In genomic region chr7:84408282-84408681, GRCm38 (mm10) we compare ENCODE assay signal across 12 mouse cellular contexts. TPM values are rescaled to one million over a fixed set of nuclear protein-coding genes. Genes with fewer than 3 reads are reported as not detected.
DNase-seq lines count a peak whose midpoint lies in the region; ATAC-seq and TF ChIP-seq lines count a peak whose summit lies in the region.
"Had no signal": no experiment of that assay in that cellular context is flagged by ENCODE, and none has a peak within 500 bp of the region (broad histone marks: within the 10 kb centered on the region; RNA-seq: fewer than 3 reads in every experiment).

No protein-coding gene starts in this region.

- H3K36me3 ChIP-seq in kidney, postnatal 0 days (ENCODE audit: insufficient read depth, low read length), result no peaks in the 10 kb centered on the region
- H3K36me3 ChIP-seq in forebrain, embryonic 11.5 days (ENCODE audit: control insufficient read depth, insufficient read depth, low read length), result no peaks in the 10 kb centered on the region
- H3K36me3 ChIP-seq in hindbrain, embryonic 16.5 days (ENCODE audit: control insufficient read depth, insufficient read depth, low read length), result no peaks in the 10 kb centered on the region
- no peaks in the 10 kb centered on the region; the same call in 1 of the 2 replicates for H3K36me3 ChIP-seq in neural tube, embryonic 12.5 days
- H3K36me3 ChIP-seq: heart, embryonic 15.5 days; liver, embryonic 13.5 days had no signal

- no peak overlapping the region for H3K4me3 ChIP-seq in kidney, postnatal 0 days (replicated peaks; ENCODE audit: low read depth, low read length)
- H3K4me3 ChIP-seq in forebrain, embryonic 11.5 days (ENCODE audit: low read depth, low read length), result no peak overlapping the region; the same call in 1 of the 2 replicates
- H3K4me3 ChIP-seq in hindbrain, embryonic 16.5 days (ENCODE audit: low read length), result peak overlapping the region; percentile 77
- no peak overlapping the region for H3K4me3 ChIP-seq in neural tube, embryonic 12.5 days
- H3K4me3 ChIP-seq: liver, embryonic 13.5 days; megakaryocyte, embryonic 14.5 days had no signal

- no peaks in the 10 kb centered on the region for H3K9me3 ChIP-seq in kidney, postnatal 0 days (replicated peaks; ENCODE audit: low read length)
- no peaks in the 10 kb centered on the region for H3K9me3 ChIP-seq in forebrain, embryonic 11.5 days (ENCODE audit: control insufficient read depth, low read length)
- no peaks in the 10 kb centered on the region for H3K9me3 ChIP-seq in hindbrain, embryonic 16.5 days (ENCODE audit: control insufficient read depth, low read length)
- no peaks in the 10 kb centered on the region for H3K9me3 ChIP-seq in neural tube, embryonic 12.5 days
- H3K9me3 ChIP-seq: heart, embryonic 15.5 days; liver, embryonic 13.5 days had no signal

- no peak for DNase-seq in kidney, postnatal 0 days (ENCODE audit: low spot score)
- DNase-seq in kidney, postnatal 36 days, result no peak
- DNase-seq in forebrain, embryonic 11.5 days (ENCODE audit: low spot score), result no peak
- no peak for DNase-seq in adrenal gland, adult 18-20 months (ENCODE audit: low spot score in 2 of 2)
- no peak for DNase-seq in gastrocnemius, postnatal 14 days
- no peak for DNase-seq in spleen, postnatal 4 days (ENCODE audit: low spot score in 2 of 2)
- DNase-seq: adrenal gland, adult 2 months; liver, embryonic 13.5 days had no signal

- no peak for ATAC-seq in kidney, postnatal 0 days (replicated peaks; ENCODE audit: low FRiP score, low read depth)
- ATAC-seq in forebrain, embryonic 11.5 days (replicated peaks; ENCODE audit: low FRiP score), result no peak
- ATAC-seq in hindbrain, embryonic 16.5 days, result no peak
- no peak for ATAC-seq in neural tube, embryonic 12.5 days (ENCODE audit: low FRiP score, low read depth)

- intact Hi-C loops in gastrocnemius, postnatal 14 days (cut with DNase I; ENCODE audit: low total_unique reads), result no loop called here

- no peak overlapping the region for H3K9ac ChIP-seq in kidney, postnatal 0 days (ENCODE audit: low read depth, low read length)
- H3K9ac ChIP-seq in forebrain, embryonic 11.5 days (ENCODE audit: low read length), result 0 out of 2 replicates have a peak overlapping the region, but pooled peaks have one; percentile 3
- peak overlapping the region; percentile 12; the same call in 1 of the 2 replicates for H3K9ac ChIP-seq in hindbrain, embryonic 16.5 days (ENCODE audit: low read depth, low read length)
- no peak overlapping the region; the same call in 1 of the 2 replicates for H3K9ac ChIP-seq in neural tube, embryonic 12.5 days
- H3K9ac ChIP-seq: heart, embryonic 15.5 days; liver, embryonic 13.5 days had no signal

- H3K4me2 ChIP-seq in kidney, postnatal 0 days (ENCODE audit: low read length), result peak overlapping the region; percentile 90; the same call in 1 of the 2 replicates
- peak overlapping the region; percentile 78 for H3K4me2 ChIP-seq in forebrain, embryonic 11.5 days (ENCODE audit: low read depth, low read length, severe bottlenecking)
- H3K4me2 ChIP-seq in hindbrain, embryonic 16.5 days (ENCODE audit: low read length), result peak overlapping the region; percentile 56
- H3K4me2 ChIP-seq in neural tube, embryonic 12.5 days (replicated peaks), result peak overlapping the region; percentile 75
- H3K4me2 ChIP-seq: liver, embryonic 13.5 days had no signal

- no peak overlapping the region for H3K27ac ChIP-seq in kidney, postnatal 0 days
- H3K27ac ChIP-seq in forebrain, embryonic 11.5 days (ENCODE audit: low read depth, low read length), result no peak overlapping the region
- H3K27ac ChIP-seq in hindbrain, embryonic 16.5 days (ENCODE audit: low read depth, low read length), result no peak overlapping the region
- H3K27ac ChIP-seq in neural tube, embryonic 12.5 days, result no peak overlapping the region
- H3K27ac ChIP-seq: heart, embryonic 15.5 days; liver, embryonic 13.5 days had no signal

- WGBS in kidney, postnatal 0 days, result 67% methylated on average over 5 of the region's 5 CpGs
- WGBS in forebrain, embryonic 11.5 days, result 83% methylated on average over 5 of the region's 5 CpGs
- WGBS in hindbrain, embryonic 16.5 days, result 62% methylated on average over 5 of the region's 5 CpGs
- 85% methylated on average over 5 of the region's 5 CpGs for WGBS in neural tube, embryonic 12.5 days

- H3K27me3 ChIP-seq in kidney, postnatal 0 days (ENCODE audit: insufficient read depth, low read length), result no peaks in the 10 kb centered on the region
- no peaks in the 10 kb centered on the region for H3K27me3 ChIP-seq in forebrain, embryonic 11.5 days (ENCODE audit: control insufficient read depth, insufficient read depth, low read length)
- no peaks in the 10 kb centered on the region for H3K27me3 ChIP-seq in hindbrain, embryonic 16.5 days (replicated peaks; ENCODE audit: control insufficient read depth, insufficient read depth, low read length)
- no peaks in the 10 kb centered on the region for H3K27me3 ChIP-seq in neural tube, embryonic 12.5 days (replicated peaks)

- no peak for TF ChIP-seq CTCF in kidney, postnatal 0 days (IDR thresholded peaks at IDR 0.05; ENCODE audit: low read depth)

- H3K4me1 ChIP-seq in kidney, postnatal 0 days (replicated peaks; ENCODE audit: insufficient read depth, low read length), result peaks cover 8% of the 10 kb centered on the region; the same call in 1 of the 2 replicates
- peaks cover 4% of the 10 kb centered on the region; the same call in 1 of the 2 replicates for H3K4me1 ChIP-seq in forebrain, embryonic 11.5 days (replicated peaks; ENCODE audit: control insufficient read depth, insufficient read depth, low read length)
- H3K4me1 ChIP-seq in hindbrain, embryonic 16.5 days (ENCODE audit: control insufficient read depth, insufficient read depth, low read depth, low read length), result peaks cover 29% of the 10 kb centered on the region
- peaks cover 38% of the 10 kb centered on the region for H3K4me1 ChIP-seq in neural tube, embryonic 12.5 days
- H3K4me1 ChIP-seq: liver, embryonic 13.5 days had no signal

RNA-seq across cellular contexts. Expression of gene Arnt2, which starts 1.7 kb away (rescaled TPM):
- polyA plus RNA-seq in kidney, postnatal 0 days (2015; fragmentation: Nextera tagmentation; extraction: Ambion mirVana), result 8.3 and 8.4 TPM in 2 replicates
- 40.9 and 43.0 TPM in 2 replicates for polyA plus RNA-seq in forebrain, embryonic 11.5 days (2014; fragmentation: Nextera tagmentation; extraction: Ambion mirVana)
- polyA plus RNA-seq in hindbrain, embryonic 16.5 days (2015; fragmentation: Nextera tagmentation; extraction: Ambion mirVana), result 53.8 and 72.4 TPM in 2 replicates
- polyA plus RNA-seq in neural tube, embryonic 12.5 days (2016; fragmentation: Nextera tagmentation; extraction: Ambion mirVana), result 42.9 and 49.8 TPM in 2 replicates
- 10 to 100 TPM; 34.9 to 36.4 TPM for total RNA-seq in adrenal gland, adult 18-20 months (2021)
- 1 to 10 TPM; 1.1 to 2.0 TPM for total RNA-seq in gastrocnemius, postnatal 14 days (2021)

Comparison
In these comparisons a context has a peak if more than half of its experiments do, and no peak if none do; other contexts are left out.
1. H3K9ac ChIP-seq: peak in forebrain, embryonic 11.5 days (single experiment) and hindbrain, embryonic 16.5 days (single experiment); none in kidney, postnatal 0 days (single experiment) and neural tube, embryonic 12.5 days (single experiment).
2. Peak in every context shown above with its lines, with median percentiles within 50 percentile points of each other: H3K4me2 ChIP-seq.